Mouse (Mus musculus) spleen, adult 18-20 months (tissue): ENCODE measurements at regions not wholly inside any gene's neighbourhood (a gene's known extent, or its start where the extent isn't known, plus 50 kb on each side); places are given as distances from the start of the nearest gene placed in this dataset.
"Not testable (repeated sequence)": the region's sequence is repeated elsewhere in the genome, so short reads cannot be mapped to it uniquely, and the experiment has no call there.

Source experiments
- DNase-seq, 2 experiments: peaks; one replicate each; pipeline ENCODE4 v3.0.0; 2022; ENCODE audit warnings: mixed read lengths in 2 of 2

DNA sequence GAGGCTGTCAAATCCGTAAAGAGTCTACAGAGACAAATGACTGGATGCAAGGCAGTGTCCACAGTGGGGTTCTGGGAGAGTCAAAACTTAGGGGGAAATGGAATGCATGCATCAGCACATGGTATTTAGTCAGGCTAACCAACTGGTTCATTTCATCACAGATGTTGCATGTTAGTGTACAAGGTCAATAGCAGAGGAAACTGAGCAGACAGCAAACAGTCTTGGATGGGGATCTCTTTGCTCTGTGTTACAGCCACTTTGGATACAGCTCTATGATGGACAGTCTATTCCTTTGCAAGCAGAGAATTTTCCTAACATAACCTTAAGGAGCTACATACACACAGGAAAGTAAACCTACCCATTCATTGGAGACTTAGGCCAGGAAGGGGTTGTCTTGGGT lies 151.9 kb upstream of the Tmc3 start:
- DNase-seq, result no peak

DNA sequence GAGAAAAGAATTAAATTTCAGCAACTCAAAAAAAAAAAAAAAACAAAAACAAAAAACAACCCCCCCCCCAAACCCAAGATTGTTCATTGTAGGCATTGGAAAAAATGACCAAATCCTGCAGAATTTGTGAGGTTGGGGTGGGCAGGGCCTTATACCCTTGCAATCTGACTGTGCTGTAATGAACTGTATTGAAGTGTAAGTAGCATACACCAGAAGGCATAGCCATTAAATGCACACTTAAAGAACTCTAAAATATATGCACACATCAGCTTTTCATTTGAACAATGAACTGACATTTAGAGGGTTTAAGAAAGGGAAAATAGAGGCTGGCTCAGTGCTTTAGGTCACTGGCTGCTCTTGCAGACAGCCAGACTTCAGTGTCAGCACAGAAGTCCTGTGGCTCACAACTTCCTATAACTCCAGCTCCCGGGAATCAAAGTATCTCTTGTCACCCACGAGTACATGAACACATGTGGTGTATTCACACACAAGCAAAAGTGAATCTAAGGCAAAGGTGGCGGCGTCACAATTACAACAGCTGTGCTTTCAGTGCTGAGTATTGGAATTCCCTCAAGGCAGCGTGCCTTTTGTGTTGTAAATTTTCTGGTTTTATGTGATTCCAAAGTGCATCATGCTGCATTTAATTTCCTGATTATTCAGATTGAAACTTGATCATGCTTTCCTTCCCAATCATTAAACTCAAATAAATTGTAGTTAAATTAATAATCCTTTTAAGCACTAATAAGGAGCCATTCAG lies 150.6 kb upstream of the Tmc3 start:
- DNase-seq, result no peak

- DNase-seq, result no peak
Observed at GRCm38 (mm10) chr7:83438538-83439393, 146.0 kb upstream of the Tmc3 start.

- DNase-seq, result no peak
Observed at GRCm38 (mm10) chr7:83443596-83444278, 141.0 kb upstream of the Tmc3 start.

- no peak for DNase-seq
Observed at GRCm38 (mm10) chr7:83444279-83444615, 140.5 kb upstream of the Tmc3 start.

DNA sequence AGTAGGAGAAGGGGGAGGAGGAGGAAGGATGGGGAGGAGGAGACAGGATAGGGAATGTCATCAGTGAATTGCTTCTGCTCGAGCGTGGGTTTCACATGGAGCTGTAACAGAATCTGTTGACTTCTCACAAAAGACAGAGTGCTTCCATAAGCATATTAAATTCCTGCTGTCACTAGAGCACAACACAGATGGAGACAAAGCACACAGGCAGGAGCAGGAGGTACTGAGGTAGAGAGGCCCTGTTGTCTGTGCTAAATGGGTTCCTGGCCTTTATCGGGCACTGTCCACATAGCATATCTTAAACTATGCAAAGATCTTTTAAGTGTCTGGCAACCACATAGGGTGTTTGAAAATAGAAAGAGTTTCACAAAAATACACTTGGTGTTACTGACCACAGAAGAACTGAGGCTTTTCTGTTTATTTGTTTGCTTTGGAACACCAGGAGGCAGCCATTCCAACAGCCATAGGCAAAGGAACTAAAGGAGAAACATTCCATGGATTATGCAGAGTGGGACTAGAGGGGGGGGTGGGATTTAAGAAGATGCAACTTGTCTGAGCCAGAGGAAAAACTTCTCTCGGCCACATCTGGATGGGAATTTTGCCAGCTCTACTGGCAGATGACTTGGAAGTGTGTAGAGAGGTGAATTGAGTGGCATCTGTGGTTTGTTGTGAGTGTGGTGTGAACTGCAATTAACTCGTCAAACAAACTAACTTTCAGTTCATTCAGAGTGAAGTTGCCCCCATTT lies 139.4 kb upstream of the Tmc3 start:
- no peak for DNase-seq

DNA sequence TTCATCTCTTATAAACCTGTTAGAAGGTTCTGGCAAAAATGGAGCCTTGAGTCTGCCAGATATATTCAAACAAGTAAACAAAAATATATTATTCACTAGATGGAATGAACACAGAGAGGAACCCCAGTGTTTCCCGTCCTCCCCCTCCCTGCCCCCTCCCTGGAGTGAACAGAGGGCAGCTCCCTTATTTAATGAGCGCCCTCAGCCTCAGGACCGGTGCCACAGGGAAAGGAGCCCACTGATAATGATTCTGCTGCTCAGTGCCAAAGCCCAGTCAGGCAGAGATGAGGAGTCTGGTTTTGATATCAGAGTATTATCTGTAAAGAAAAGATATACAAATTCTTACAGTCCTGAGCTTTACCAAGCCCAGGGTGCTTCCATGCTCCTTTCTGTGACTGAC lies 134.4 kb upstream of the Tmc3 start:
- DNase-seq, result no peak

DNA sequence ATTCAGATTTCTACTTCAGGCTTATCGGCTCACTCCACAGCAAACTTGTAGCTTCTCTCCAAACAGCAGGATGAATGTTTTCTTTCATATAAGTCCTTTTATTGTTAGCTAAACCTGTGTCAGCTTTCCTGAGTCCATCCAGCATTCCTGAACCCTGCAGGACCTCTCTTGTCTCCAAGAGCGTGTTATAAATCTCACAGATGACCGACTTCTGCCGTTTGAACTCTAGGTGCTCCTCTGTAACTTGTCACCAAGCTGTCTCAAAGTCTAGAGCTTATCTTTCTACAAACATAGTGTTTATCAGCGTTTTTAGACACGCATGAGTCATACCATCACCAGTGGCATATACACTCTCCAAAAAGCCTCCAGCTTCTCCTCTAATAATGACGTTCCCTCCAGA lies 132.4 kb upstream of the Tmc3 start:
- no peak for DNase-seq

GRCm38 (mm10) chr7:83459520-83459919 lies 125.2 kb upstream of the Tmc3 start:
- no peak for DNase-seq

DNA sequence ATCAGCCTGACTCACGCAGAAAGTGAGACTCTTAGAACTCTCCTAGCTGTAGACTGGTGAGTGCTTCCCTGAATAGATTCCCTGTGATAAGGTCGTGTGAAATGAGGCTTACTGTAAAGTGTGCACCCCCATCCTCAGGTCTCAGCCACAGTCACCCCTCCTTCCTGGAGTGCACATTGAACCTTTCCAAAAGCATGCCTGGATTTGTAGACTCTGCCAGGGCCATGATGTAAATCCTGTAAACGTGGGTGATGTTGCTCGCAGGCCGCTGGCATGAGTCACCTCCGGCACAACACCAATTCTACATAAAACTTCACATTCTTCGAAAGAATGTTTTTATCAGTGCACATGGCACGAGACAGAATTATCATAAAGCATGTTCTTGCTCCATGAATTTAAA lies 117.7 kb upstream of the Tmc3 start:
- no peak for DNase-seq

DNA sequence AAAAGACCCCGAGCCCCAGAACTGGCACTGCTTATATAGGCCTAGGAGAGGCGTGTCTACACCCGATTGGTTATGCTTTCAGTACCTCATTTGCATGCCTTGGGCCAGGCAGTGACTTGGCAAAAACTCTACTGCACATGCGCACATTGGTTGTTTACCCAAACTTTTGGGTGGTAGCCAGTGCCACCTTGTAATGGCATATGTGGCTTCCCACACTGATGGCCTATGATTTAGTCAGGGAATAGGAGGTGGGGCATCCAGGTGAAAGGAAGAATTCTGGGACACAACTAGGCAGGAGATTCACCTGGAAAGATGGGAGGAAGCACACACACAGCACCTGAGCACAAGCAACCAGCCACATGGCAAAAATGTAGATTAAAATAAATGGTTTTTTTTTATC lies 114.9 kb upstream of the Tmc3 start:
- not testable (repeated sequence) for DNase-seq

DNA sequence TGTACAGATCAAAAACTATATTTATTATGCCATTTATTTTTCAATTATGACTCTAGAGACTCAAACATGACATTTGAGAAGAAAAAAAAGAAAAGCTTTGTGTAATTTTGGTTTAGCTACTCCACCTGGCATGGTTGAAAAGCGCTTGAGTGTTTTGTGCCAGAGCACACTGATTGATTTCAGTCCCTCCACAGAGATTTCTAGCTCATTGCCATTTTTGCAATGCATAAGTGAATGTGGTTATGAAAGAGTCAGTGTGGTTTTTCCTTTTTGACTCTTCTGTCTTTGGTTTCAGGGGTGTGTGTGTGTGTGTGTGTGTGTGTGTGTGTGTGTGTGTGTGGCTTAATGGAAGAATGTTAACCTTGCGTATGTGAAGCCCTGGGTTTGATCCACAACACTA lies 113.6 kb upstream of the Tmc3 start:
- DNase-seq, result no peak

DNA sequence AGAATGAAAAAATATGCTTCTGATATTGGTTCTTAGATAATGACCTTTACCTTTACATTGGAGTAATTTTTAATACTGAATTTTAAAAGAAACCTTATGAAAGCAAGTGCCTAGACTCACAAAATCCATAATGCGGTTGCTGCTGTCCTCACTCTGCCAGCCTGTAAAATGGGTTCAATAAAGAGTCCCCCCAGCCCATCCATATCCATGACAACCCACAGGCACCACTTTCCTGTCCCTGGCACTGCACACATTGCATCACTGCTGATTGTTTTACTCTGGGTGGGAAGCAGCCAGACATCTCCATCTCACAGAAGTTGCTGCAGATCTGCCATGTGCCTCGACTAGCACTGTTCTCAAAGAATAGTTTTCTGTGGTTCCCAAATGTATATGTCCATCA lies 110.3 kb upstream of the Tmc3 start:
- no peak for DNase-seq

DNA sequence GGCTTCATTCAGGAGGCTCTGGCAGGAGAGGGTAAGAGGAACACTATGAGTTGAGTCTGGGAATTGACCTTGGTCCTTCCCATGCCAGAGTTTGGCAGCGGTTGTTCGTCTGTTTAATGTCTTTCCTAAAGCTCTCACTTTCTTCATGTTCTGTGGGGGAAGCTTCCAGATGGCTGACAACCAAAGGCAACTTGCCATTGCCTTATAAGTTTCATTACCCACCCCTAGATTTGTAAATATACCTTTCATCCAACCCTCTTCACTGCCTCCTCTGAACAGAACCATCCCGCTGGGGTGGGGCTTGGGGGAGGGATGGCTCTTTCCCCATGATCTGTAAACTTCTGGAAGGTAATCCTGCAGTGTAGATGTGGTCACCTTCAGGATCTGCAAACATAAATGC lies 109.7 kb upstream of the Tmc3 start:
- DNase-seq, result no peak

DNA sequence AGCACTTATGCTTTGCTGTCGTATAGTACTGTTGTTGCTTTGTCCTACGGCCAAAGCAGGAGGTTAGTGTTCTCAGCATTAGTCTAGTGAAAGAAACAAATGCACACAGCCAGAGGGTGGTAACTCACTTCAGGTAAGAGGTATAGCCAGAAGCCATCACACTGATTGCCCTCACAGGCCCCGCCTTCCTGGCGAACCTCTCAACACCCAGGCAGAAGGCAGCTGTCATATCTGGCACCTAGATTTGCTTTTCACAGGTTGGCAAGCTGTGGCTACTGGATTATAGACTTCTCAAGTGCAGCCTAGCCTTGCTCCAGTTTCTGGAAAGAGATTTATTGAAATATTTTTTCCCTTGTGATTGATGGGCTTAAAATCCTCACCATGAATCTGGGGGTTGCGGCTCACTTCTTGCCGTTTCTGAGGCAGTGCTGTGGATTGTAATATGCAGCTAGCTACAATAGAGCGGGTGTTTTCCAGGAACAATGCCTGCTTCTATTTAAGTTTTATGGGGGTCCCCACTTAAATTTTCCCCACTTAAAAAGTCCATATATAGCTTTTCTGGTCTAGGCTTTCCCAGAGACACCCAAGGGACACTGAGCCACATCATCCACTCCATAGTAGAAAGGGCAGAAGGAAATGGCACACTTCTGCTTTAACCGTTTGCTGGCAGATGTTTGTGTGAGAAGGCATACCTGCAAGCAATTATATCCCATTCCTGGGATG lies 109.1 kb upstream of the Tmc3 start:
- DNase-seq, result no peak

DNA sequence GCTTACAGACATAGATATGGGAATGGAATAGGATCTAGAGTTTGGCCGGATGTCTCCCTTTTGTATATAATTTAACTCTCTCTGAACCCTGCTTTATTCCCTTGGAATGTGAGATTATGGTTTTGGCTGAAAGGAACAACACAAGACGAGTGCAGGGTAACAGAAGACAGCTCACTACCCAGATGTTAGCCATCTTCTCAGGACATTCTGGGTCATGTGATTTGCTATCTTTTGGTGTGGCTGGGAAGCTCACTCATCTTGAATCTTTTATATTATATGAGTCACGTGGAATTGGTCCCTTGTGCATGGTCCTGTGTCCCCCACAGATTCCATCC lies 108.6 kb upstream of the Tmc3 start:
- no peak for DNase-seq

- no peak for DNase-seq
Observed at GRCm38 (mm10) chr7:83476861-83477260, 107.9 kb upstream of the Tmc3 start.

DNA sequence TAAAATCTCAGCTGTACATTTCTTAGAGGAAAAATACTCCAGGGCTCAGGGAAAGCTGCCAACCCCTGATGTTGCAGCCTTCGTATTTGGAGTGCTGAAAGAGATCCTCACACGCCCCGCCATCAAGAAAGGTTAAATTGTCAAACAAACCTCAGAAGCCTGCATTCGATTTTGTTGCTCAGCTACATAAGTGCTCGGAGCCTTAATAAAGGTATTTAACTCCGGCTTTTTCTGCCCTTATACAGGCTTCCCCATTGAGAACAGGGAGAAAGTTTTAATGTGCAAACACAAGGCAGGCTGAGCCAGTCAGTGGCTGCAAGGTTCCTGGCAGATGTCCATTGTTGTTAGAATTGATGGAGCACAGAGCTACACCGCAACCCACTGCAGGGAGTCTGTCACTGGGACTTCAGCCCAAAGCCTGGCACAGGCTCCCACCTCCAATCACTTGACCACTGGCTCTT lies 107.0 kb upstream of the Tmc3 start:
- no peak for DNase-seq

GRCm38 (mm10) chr7:83481655-83482054 lies 103.1 kb upstream of the Tmc3 start:
- no peak for DNase-seq

DNA sequence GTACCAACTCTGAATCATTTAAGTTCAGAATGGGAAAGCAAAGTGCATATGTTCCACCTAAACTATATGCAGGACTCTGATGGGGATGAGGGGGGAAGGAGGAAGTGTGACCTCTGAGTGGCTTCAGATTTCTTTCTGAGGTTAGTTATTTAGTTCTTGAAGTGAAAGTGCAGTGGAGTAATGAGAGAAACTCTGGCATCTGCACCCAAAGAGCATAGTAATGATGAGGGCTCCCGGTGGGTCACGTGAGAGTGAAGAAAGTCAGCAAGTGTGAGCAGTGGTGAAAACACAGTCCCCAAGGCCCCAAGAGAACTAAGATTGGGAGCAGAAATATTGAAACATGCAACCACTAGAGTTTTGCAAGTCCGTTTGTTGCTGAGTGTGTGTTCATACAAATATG lies 102.5 kb upstream of the Tmc3 start:
- peak in 1 of 2 experiments; percentile 7 for DNase-seq

- DNase-seq, result no peak
Observed at GRCm38 (mm10) chr7:83482671-83483304, 101.9 kb upstream of the Tmc3 start.
